Mouse (Mus musculus) megakaryocyte-erythroid progenitor cell, adult 5-6 weeks (primary cell): ENCODE measurements around the gene Nbeal1. TPM values are rescaled to one million over a fixed set of nuclear protein-coding genes. Genes with fewer than 3 reads are reported as not detected.

Experiments
- ATAC-seq: replicated peaks from 2 replicates; pipeline ENCODE4 v1.8.0; 2016; ENCODE audit warnings: mild to moderate bottlenecking, inconsistent platforms; ENCODE audit not compliant: severe bottlenecking, poor library complexity, low FRiP score, low TSS enrichment
- total RNA-seq, 2 experiments: library from RNA; stranded (forward) in 1 of 2; stranded (reverse) in 1 of 2; fragments of 200-1000, 215-1000 nt in 1 of 2; fragments of >200 nt in 1 of 2; fragmentation: Nextera tagmentation in 1 of 2; gene quantifications; 2 replicates each; pipeline ENCODE4 v1.2.3; 2014 to 2017

Nbeal1 gene
- total RNA-seq, 2 experiments from 2014 or later, result 10.0 to 10.7 TPM

- peak; percentile 99 for ATAC-seq
Measured at GRCm38 (mm10) chr1:60342808-60343629, 162.6 kb downstream of the Nbeal1 start, which contains the start of gene Cyp20a1. TSS of gene Cyp20a1 (plus strand) at chr1:60343323.

DNA sequence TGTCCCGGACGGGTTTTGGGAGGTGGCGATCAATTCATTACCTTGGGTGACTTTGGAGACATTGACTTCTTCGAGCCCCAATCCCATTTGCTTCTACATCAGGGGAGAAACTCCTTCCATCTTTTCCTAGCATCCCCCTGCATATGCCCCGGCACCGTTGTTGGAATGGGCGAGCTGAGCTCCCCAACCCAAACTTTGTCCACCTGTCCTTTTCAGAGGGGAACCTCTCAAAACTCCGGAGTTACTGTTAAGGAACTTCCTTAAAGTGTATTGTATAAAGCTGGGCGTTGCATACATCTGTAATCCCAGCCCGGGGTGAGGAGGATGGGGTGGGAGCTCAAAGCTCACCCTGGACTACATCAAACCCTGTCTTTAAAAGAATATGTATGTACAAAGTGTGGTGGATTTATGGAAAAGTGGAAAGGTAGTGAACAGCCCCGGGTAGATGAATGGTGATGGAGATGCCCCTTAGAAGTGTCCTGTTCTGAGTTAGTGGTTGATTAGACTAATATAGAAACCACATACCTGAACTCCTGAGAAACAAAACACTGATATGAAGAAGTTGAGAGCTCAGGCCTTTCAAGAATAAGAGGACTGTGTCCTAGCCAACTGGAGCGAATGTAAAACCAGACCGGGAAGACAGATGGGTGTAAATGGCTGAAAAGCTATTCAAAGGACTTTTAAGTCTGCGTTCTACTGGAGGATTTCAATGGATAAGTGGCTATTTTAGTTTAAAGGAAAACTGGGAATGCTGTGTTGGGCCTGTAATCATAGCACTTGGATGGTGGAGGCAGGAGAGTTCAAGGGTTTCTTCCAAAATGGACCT lies 163.4 kb downstream of the Nbeal1 start:
- ATAC-seq, result no peak

- no peak for ATAC-seq
Measured at GRCm38 (mm10) chr1:60344670-60345069, 164.3 kb downstream of the Nbeal1 start.

- no peak for ATAC-seq
Measured at GRCm38 (mm10) chr1:60345712-60346111, 165.3 kb downstream of the Nbeal1 start.

GRCm38 (mm10) chr1:60352786-60353185 lies 172.4 kb downstream of the Nbeal1 start:
- ATAC-seq, result no peak

DNA sequence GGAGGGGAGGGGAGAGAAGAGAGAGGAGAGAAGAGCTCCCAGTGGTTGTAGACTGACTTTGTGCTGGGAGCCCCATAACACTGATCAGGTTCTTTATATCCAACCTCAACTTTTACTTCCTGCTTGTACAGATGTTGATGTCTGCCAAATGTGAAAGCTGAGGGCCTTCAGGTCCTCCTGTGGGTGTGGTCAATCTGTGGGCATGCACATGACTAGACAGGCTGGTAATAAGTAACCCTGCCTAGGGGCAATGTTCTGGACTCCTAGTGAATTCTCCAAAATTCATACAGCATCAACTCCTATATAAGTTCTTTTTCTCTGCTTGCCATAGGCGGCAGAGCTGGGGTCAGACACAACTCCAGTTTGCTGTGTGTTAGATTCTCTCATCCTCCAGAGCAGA lies 181.2 kb downstream of the Nbeal1 start:
- no peak for ATAC-seq

- ATAC-seq, result no peak
Measured at GRCm38 (mm10) chr1:60376556-60376955, 196.2 kb downstream of the Nbeal1 start.

GRCm38 (mm10) chr1:60381910-60382309 lies 201.5 kb downstream of the Nbeal1 start:
- no peak for ATAC-seq

Other genes with a start within 250 kb of the Nbeal1 start
- 1.2 and 2.4 TPM in 2 replicates for gene Ica1l, start 137.4 kb upstream of the Nbeal1 start, total RNA-seq (2014; fragmentation: Nextera tagmentation)
- 2.9 and 4.8 TPM in 2 replicates for gene Ica1l, start 137.4 kb upstream of the Nbeal1 start, total RNA-seq (2017)
- gene Carf, start 82.4 kb upstream of the Nbeal1 start, total RNA-seq (2014; fragmentation: Nextera tagmentation), result 11.1 and 17.5 TPM in 2 replicates
- 15.7 and 19.0 TPM in 2 replicates for gene Carf, start 82.4 kb upstream of the Nbeal1 start, total RNA-seq (2017)
- gene Wdr12, start 82.0 kb upstream of the Nbeal1 start, total RNA-seq (2014; fragmentation: Nextera tagmentation), result 77.4 and 91.1 TPM in 2 replicates
- gene Wdr12, start 82.0 kb upstream of the Nbeal1 start, total RNA-seq (2017), result 138 and 179 TPM in 2 replicates
- gene Cyp20a1, start 162.7 kb downstream of the Nbeal1 start, total RNA-seq (2014; fragmentation: Nextera tagmentation), result 14.2 and 16.3 TPM in 2 replicates
- gene Cyp20a1, start 162.7 kb downstream of the Nbeal1 start, total RNA-seq (2017), result 29.1 and 37.1 TPM in 2 replicates
- gene Abi2, start 229.0 kb downstream of the Nbeal1 start, total RNA-seq (2014; fragmentation: Nextera tagmentation), result 5.9 and 7.2 TPM in 2 replicates
- 7.6 and 9.7 TPM in 2 replicates for gene Abi2, start 229.0 kb downstream of the Nbeal1 start, total RNA-seq (2017)